In genomic region chr2:92910371-92910770, GRCm38 (mm10) we compare ENCODE assay signal across 10 mouse cellular contexts. TPM values are rescaled to one million over a fixed set of nuclear protein-coding genes. Genes with fewer than 3 reads are reported as not detected.
A peak's percentile ranks its signal among the peaks of the same experiment; 100 is the strongest.
DNase-seq lines count a peak whose midpoint lies in the region; ATAC-seq and TF ChIP-seq lines count a peak whose summit lies in the region.
"Had no signal": no experiment of that assay in that cellular context is flagged by ENCODE, and none has a peak within 500 bp of the region (broad histone marks: within the 10 kb centered on the region; RNA-seq: fewer than 3 reads in every experiment).

No protein-coding gene starts in this region.

- DNase-seq in heart, postnatal 36 days, result peak; percentile 8 to 33
- DNase-seq in testis, postnatal 10 days (ENCODE audit: low spot score), result peak; percentile 72
- DNase-seq in testis, postnatal 14 days (ENCODE audit: low spot score), result no peak
- DNase-seq in c-Kit-positive CD71-positive TER-119-negative erythroid progenitor cells, embryonic 14.5 days (ENCODE audit: low read depth), result peak; percentile 9
- peak; percentile 35 for DNase-seq in stomach, postnatal 0 days (ENCODE audit: low spot score)
- DNase-seq in spleen, postnatal 4 days (ENCODE audit: low spot score in 2 of 2), result no peak
- no peak for DNase-seq in limb, embryonic 10.5 days (ENCODE audit: low spot score)
- DNase-seq: spleen, adult 18-20 months had no signal

- H3K27ac ChIP-seq in heart, embryonic 11.5 days (ENCODE audit: low read depth, low read length), result no peak overlapping the region
- no peak overlapping the region for H3K27ac ChIP-seq in stomach, postnatal 0 days (replicated peaks)
- H3K27ac ChIP-seq in limb, embryonic 10.5 days, result no peak overlapping the region

- peaks cover 4% of the 10 kb centered on the region for H3K4me1 ChIP-seq in heart, embryonic 11.5 days (ENCODE audit: control insufficient read depth, insufficient read depth, low read length)
- H3K4me1 ChIP-seq in stomach, postnatal 0 days (replicated peaks; ENCODE audit: control insufficient read depth, insufficient read depth), result no peaks in the 10 kb centered on the region
- H3K4me1 ChIP-seq in limb, embryonic 10.5 days, result peaks cover 22% of the 10 kb centered on the region

- 64% methylated on average over 4 of the region's 4 CpGs for WGBS in heart, embryonic 11.5 days (ENCODE audit: insufficient replicate concordance)
- 59% methylated on average over 4 of the region's 4 CpGs for WGBS in stomach, postnatal 0 days
- WGBS in limb, embryonic 10.5 days, result 62% methylated on average over 4 of the region's 4 CpGs

- intact Hi-C loops in heart, postnatal 36 days (cut with DNase I), result loop anchor here (1.0 kb wide), 1 partner anchor 44 kb away; no protein-coding TSS in a partner anchor

- H3K4me3 ChIP-seq in heart, embryonic 11.5 days (ENCODE audit: low read depth, low read length), result no peak overlapping the region
- H3K4me3 ChIP-seq in stomach, postnatal 0 days (ENCODE audit: low read depth, low read length), result no peak overlapping the region
- H3K4me3 ChIP-seq in limb, embryonic 10.5 days, result no peak overlapping the region

- ATAC-seq in heart, embryonic 11.5 days (replicated peaks; ENCODE audit: insufficient number of reproducible peaks, low FRiP score, low TSS enrichment), result no peak
- ATAC-seq in stomach, postnatal 0 days (ENCODE audit: low FRiP score, low TSS enrichment), result no peak

- TF ChIP-seq EP300 in stomach, postnatal 0 days (optimal IDR thresholded peaks at IDR 0.05), result no peak

- H3K4me2 ChIP-seq in heart, embryonic 11.5 days, result no peak overlapping the region
- no peak overlapping the region for H3K4me2 ChIP-seq in stomach, postnatal 0 days (replicated peaks; ENCODE audit: low read depth)
- H3K4me2 ChIP-seq: midbrain, embryonic 11.5 days had no signal

- H3K9ac ChIP-seq in heart, embryonic 11.5 days (ENCODE audit: low read depth, low read length), result no peak overlapping the region
- H3K9ac ChIP-seq in stomach, postnatal 0 days (ENCODE audit: low read length), result no peak overlapping the region

- no peaks in the 10 kb centered on the region for H3K9me3 ChIP-seq in heart, embryonic 11.5 days (replicated peaks; ENCODE audit: control insufficient read depth, low read length)
- H3K9me3 ChIP-seq in stomach, postnatal 0 days (ENCODE audit: control insufficient read depth, low read length), result no peaks in the 10 kb centered on the region
- H3K9me3 ChIP-seq in limb, embryonic 10.5 days (replicated peaks), result no peaks in the 10 kb centered on the region

- H3K27me3 ChIP-seq in heart, embryonic 11.5 days (ENCODE audit: control insufficient read depth, insufficient read depth, low read length), result peaks cover 30% of the 10 kb centered on the region
- no peaks in the 10 kb centered on the region for H3K27me3 ChIP-seq in stomach, postnatal 0 days (ENCODE audit: control insufficient read depth, insufficient read depth, low read length)
- H3K27me3 ChIP-seq in limb, embryonic 10.5 days (ENCODE audit: low read depth, poor library complexity, severe bottlenecking), result peaks cover 39% of the 10 kb centered on the region

- peak; percentile 68 for TF ChIP-seq CTCF in stomach, postnatal 0 days (IDR thresholded peaks at IDR 0.05; ENCODE audit: low read depth)

- no peaks in the 10 kb centered on the region for H3K36me3 ChIP-seq in heart, embryonic 11.5 days (ENCODE audit: control insufficient read depth, insufficient read depth, low read length)
- H3K36me3 ChIP-seq in stomach, postnatal 0 days (ENCODE audit: control insufficient read depth, insufficient read depth, low read length), result no peaks in the 10 kb centered on the region
- no peaks in the 10 kb centered on the region for H3K36me3 ChIP-seq in limb, embryonic 10.5 days

RNA-seq across cellular contexts. Expression of gene Syt13, which starts 4.5 kb away (rescaled TPM):
- total RNA-seq in heart, postnatal 36 days (2021), result under 1 TPM; 0.24 to 0.28 TPM
- polyA plus RNA-seq in heart, embryonic 11.5 days (2014; fragmentation: Nextera tagmentation; extraction: Ambion mirVana), result 0.25 and 0.52 TPM in 2 replicates
- 4.1 and 5.0 TPM in 2 replicates for polyA plus RNA-seq in stomach, postnatal 0 days (2015; fragmentation: Nextera tagmentation; extraction: Ambion mirVana)
- polyA plus RNA-seq in limb, embryonic 10.5 days (2016; fragmentation: Nextera tagmentation; extraction: Ambion mirVana), result 2.5 and 5.2 TPM in 2 replicates

Comparison
In these comparisons a context has a peak if more than half of its experiments do, and no peak if none do; other contexts are left out.
1. DNase-seq: peak in heart, postnatal 36 days (2 of 2), testis, postnatal 10 days (single experiment), c-Kit-positive CD71-positive TER-119-negative erythroid progenitor cells, embryonic 14.5 days (single experiment) and stomach, postnatal 0 days (single experiment); none in testis, postnatal 14 days (single experiment), spleen, postnatal 4 days (0 of 2) and limb, embryonic 10.5 days (single experiment).